Mouse (Mus musculus) embryonic facial prominence, embryonic 11.5 days (tissue): ENCODE measurements around the gene Nfyc. TPM values are rescaled to one million over a fixed set of nuclear protein-coding genes. Genes with fewer than 3 reads are reported as not detected.
A peak's percentile ranks its signal among the peaks of the same experiment; 100 is the strongest.

ENCODE experiments used
- ATAC-seq: fragments of 200-750 bp; cut with Nextera tagmentation; replicated peaks from 2 replicates; pipeline ENCODE4 v1.8.0; 2017; ENCODE audit warnings: low read depth; ENCODE audit not compliant: insufficient number of reproducible peaks, low FRiP score, low TSS enrichment
- DNase-seq: peaks from one replicate; pipeline ENCODE4 v3.0.0-alpha.2; 2015; ENCODE audit warnings: low spot score
- H3K27ac ChIP-seq: fragments of 300-500 bp; sonication (generic); replicated peaks from 2 replicates; pipeline ENCODE4 v1.5.1; 2014; ENCODE audit warnings: mild to moderate bottlenecking, low read depth, low read length, control low read depth
- H3K27me3 ChIP-seq: fragments of 300-500 bp; sonication (generic); 2 replicates; pipeline ENCODE4 v1.6.1; 2014; ENCODE audit warnings: mild to moderate bottlenecking, low read length, moderate library complexity, mixed read lengths; ENCODE audit not compliant: control insufficient read depth, insufficient read depth
- H3K36me3 ChIP-seq: fragments of 300-500 bp; sonication (generic); replicated peaks from 2 replicates; pipeline ENCODE4 v1.6.1; 2014; ENCODE audit warnings: low read depth, mild to moderate bottlenecking, low read length, moderate library complexity, mixed read lengths; ENCODE audit not compliant: control insufficient read depth, insufficient read depth
- H3K4me1 ChIP-seq: fragments of 300-500 bp; sonication (generic); 2 replicates; pipeline ENCODE4 v1.6.1; 2014; ENCODE audit warnings: low read length, mixed read lengths; ENCODE audit not compliant: control insufficient read depth, insufficient read depth
- H3K4me2 ChIP-seq: fragments of 300-500 bp; sonication (generic); 2 replicates; pipeline ENCODE4 v1.6.1; 2014; ENCODE audit warnings: low read depth, mild to moderate bottlenecking, control low read depth, low read length, moderate library complexity
- H3K4me3 ChIP-seq: fragments of 300-500 bp; sonication (generic); 2 replicates; pipeline ENCODE4 v1.5.1; 2014; ENCODE audit warnings: low read depth, low read length, control low read depth
- H3K9ac ChIP-seq: fragments of 300-500 bp; sonication (generic); replicated peaks from 2 replicates; pipeline ENCODE4 v1.6.1; 2014; ENCODE audit warnings: mild to moderate bottlenecking, control low read depth, low read length
- H3K9me3 ChIP-seq: fragments of 300-500 bp; sonication (generic); replicated peaks from 2 replicates; pipeline ENCODE4 v1.6.1; 2016; ENCODE audit warnings: mild to moderate bottlenecking, low read length, inconsistent platforms, mixed read lengths; ENCODE audit not compliant: control insufficient read depth
- WGBS: fragments of 180-500 bp; shearing (Covaris S2); extraction: QIAGEN DNeasy Blood & Tissue Kit; methylation state at CpG from one replicate; pipeline ENCODE4 v1.1.7; 2014; 5-methylcytosine and 5-hydroxymethylcytosine counted together
- polyA plus RNA-seq: library from polyadenylated mRNA; unstranded; fragments of >200 nt; fragmentation: Nextera tagmentation; extraction: Ambion mirVana; gene quantifications from 2 replicates; pipeline ENCODE4 v1.2.1, GENCODE M21; 2014

Nfyc gene
- polyA plus RNA-seq, 1 experiment from 2014 or later, result 137 TPM

DNA sequence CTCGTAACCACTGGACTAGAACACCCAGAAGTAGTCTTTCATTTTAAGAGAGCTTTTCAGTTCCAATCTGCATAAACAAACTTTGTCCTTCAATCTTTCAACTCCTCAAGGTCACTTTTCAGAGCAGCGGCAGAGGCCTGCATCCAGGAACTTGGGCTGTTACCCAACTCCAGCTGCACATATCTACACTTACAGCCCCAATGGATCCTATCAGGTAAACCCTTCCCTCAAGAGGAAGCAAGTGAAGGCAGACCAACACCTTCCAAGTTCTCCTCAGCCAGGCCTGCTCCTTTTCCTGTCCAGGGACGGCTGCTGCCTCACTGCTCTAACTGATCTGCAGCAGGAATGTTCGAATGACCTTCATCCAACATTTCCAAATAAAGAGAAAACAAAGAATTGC is 17.2 kb downstream of the Nfyc start:
- Histone ChIP-seq H3K27me3 (no peaks in the 10 kb centered on the region), H3K36me3 (no peaks in the 10 kb centered on the region), H3K27ac (no peak overlapping the region), H3K4me2 (peak overlapping the region; percentile 59), H3K4me1 (no peaks in the 10 kb centered on the region), H3K4me3 (peak overlapping the region; percentile 45), H3K9me3 (no peaks in the 10 kb centered on the region), H3K9ac (peak overlapping the region; percentile 63)
- ATAC-seq (no peak), DNase-seq (peak; percentile 18)
- WGBS, result 40% methylated on average over 4 of the region's 4 CpGs

DNA sequence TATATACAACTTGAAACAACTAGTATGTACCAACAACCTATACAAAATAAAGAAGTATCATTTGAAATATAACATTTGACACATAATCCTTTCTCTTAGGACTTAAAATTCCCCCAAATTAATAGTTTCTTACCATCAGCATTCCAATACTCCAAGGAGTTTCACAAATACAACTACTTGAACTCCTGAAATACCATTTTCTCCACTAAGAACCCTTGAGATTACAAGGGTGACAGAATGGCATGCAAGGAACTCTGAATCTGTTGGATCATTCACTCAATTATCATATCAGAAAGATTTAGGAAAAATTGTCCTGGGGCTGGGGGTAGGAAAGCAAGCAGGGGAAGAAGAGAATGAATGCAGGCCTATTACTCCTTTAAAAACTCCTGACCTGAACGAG is 17.6 kb downstream of the Nfyc start:
- H3K36me3 ChIP-seq, result no peaks in the 10 kb centered on the region
- ATAC-seq (no peak), DNase-seq (no peak)
- H3K4me2 ChIP-seq, result peak overlapping the region; percentile 59
- no peaks in the 10 kb centered on the region for H3K4me1 ChIP-seq
- H3K27ac ChIP-seq, result no peak overlapping the region
- peak overlapping the region; percentile 63 for H3K9ac ChIP-seq
- H3K27me3 ChIP-seq, result no peaks in the 10 kb centered on the region
- peak overlapping the region; percentile 45 for H3K4me3 ChIP-seq
- H3K9me3 ChIP-seq, result no peaks in the 10 kb centered on the region
- 13% methylated on average over 1 of the region's 1 CpGs for WGBS

DNA sequence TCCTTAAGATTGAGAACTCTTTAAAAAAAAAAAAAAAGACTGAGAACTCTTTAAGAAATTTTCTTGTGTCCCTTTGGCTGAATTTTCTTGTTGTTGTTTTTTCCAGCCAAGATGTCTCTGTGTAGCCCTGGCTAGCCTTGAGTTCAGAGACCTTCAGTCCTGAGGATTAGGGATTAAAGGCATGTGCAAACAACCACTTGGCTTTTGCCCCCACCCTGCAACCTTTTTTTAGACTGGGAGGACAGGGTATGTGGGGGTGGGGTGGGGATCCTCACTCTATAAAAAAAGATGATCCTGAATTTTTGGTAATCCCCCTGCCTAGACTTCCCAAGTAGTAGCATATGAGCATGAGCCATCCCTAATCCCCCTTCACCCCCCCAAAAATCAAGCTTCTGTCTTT is 25.6 kb downstream of the Nfyc start:
- DNase-seq (no peak), ATAC-seq (no peak)
- no peaks in the 10 kb centered on the region for H3K27me3 ChIP-seq
- no peak overlapping the region for H3K9ac ChIP-seq
- no peaks in the 10 kb centered on the region for H3K36me3 ChIP-seq
- H3K27ac ChIP-seq, result no peak overlapping the region
- no peak overlapping the region for H3K4me2 ChIP-seq
- no peaks in the 10 kb centered on the region for H3K4me1 ChIP-seq
- H3K4me3 ChIP-seq, result no peak overlapping the region
- H3K9me3 ChIP-seq, result no peaks in the 10 kb centered on the region

DNA sequence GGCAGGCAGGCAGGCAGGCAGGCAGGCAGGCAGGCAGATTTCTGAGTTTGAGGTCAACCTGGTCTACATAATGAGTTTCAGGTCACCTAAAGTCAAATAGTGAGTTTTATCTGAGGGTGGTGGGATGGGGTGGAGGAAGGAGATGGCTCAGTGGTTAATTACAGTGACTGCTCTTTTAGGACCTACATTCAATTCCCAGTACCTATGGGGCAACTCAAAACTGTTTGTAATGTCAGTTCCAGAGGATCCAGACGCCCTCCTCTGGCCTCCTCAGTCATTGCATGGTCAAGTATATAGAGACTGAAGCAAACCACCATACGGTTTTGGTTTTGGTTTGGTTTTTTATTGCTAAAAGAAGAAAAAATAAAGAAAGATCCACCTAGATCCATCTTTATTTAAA is 29.9 kb downstream of the Nfyc start:
- Histone ChIP-seq H3K4me1 (no peaks in the 10 kb centered on the region), H3K36me3 (no peaks in the 10 kb centered on the region), H3K27ac (no peak overlapping the region), H3K4me2 (no peak overlapping the region), H3K9me3 (no peaks in the 10 kb centered on the region), H3K9ac (no peak overlapping the region), H3K27me3 (no peaks in the 10 kb centered on the region), H3K4me3 (no peak overlapping the region)
- DNase-seq (peak; percentile 14), ATAC-seq (no peak)
- WGBS, result 32% methylated on average over 2 of the region's 2 CpGs

DNA sequence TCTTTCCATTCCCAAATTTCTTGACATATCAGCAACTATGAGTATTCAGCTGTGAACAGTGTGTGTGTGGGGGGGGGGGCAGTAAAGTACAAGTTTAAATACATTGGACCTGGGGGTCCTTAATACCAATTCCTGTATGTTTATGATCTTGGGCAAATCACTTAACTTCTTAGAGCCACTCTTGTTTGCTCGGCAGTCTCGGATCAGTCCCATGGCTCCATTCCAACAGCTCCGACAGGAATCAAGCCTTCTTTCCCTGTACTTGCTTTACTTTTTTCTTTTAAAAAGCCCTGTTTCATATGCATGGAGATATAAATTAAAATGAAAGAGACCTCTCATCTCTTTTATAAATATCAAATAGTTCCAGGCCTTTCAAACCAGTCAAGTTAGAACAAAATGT is 30.7 kb downstream of the Nfyc start:
- H3K9ac ChIP-seq, result no peak overlapping the region
- H3K4me2 ChIP-seq, result no peak overlapping the region
- DNase-seq, result no peak
- no peaks in the 10 kb centered on the region for H3K36me3 ChIP-seq
- no peak for ATAC-seq
- no peaks in the 10 kb centered on the region for H3K4me1 ChIP-seq
- WGBS, result 83% methylated on average over 3 of the region's 3 CpGs
- no peak overlapping the region for H3K27ac ChIP-seq
- H3K4me3 ChIP-seq, result no peak overlapping the region
- H3K27me3 ChIP-seq, result no peaks in the 10 kb centered on the region
- no peaks in the 10 kb centered on the region for H3K9me3 ChIP-seq

DNA sequence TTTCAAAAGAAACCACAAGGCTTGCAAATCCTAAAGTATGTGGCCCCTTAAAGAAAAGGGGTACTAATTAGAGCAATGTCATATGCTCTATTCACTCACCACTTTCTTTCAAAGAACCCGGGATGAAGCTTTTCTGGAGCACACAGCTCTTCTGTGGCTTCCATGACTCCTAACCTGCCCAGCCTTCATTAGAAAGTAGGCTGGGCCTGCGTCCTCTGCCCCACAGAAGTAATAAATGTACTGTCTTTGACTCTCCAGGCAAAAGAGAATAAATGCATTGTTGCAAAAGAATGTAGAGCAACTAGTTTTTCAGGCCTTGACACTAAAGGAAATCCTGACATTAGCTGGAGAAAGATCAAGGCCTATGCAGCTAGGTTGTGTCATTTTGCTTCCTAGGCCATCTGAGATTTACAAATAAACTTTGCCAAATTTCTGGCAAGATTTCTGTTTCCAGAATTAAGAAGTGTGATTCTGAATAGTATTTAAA is 31.6 kb downstream of the Nfyc start:
- DNase-seq, result peak; percentile 29
- Histone ChIP-seq H3K9me3 (no peaks in the 10 kb centered on the region), H3K4me1 (no peaks in the 10 kb centered on the region), H3K36me3 (no peaks in the 10 kb centered on the region), H3K27me3 (no peaks in the 10 kb centered on the region), H3K9ac (no peak overlapping the region), H3K4me3 (no peak overlapping the region), H3K27ac (no peak overlapping the region), H3K4me2 (no peak overlapping the region)
- no peak for ATAC-seq
- 60% methylated on average over 2 of the region's 2 CpGs for WGBS

DNA sequence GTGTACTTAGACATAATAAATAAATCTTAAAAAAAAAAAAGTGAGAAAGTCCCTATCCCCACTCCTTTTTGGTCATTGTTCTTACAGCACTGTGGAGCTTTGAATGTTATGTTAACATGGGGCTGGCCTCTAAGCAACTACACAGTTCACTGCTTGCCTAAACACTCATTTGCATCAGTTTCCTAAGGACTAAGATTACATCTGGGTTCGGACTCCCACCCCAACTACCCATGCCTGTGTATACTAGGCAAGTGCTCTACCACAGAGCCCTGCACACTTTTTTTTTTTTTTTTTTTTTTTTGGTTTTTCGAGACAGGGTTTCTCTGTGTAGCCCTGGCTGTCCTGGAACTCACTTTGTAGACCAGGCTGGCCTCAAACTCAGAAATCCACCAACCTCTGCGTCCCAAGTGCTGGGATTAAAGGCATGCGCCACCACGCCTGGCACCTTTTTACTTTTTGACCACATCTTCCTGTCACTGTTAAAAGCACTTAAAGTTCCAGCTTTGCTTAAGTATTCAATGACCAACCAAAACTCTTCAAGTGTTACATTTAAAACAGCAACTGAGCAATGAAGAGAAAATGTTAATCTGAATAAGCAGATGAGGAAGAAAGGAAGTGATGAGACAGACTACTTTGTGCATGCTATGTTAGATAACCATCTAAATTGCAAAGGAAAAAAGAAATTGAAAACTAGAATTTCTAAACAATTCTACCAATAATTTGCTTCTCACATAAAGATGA is 33.2 kb downstream of the Nfyc start:
- 94% methylated on average over 4 of the region's 5 CpGs for WGBS
- Histone ChIP-seq H3K4me1 (no peaks in the 10 kb centered on the region), H3K9me3 (no peaks in the 10 kb centered on the region), H3K9ac (no peak overlapping the region), H3K27me3 (no peaks in the 10 kb centered on the region), H3K36me3 (no peaks in the 10 kb centered on the region), H3K27ac (no peak overlapping the region), H3K4me3 (no peak overlapping the region), H3K4me2 (no peak overlapping the region)
- ATAC-seq, result no peak
- no peak for DNase-seq

DNA sequence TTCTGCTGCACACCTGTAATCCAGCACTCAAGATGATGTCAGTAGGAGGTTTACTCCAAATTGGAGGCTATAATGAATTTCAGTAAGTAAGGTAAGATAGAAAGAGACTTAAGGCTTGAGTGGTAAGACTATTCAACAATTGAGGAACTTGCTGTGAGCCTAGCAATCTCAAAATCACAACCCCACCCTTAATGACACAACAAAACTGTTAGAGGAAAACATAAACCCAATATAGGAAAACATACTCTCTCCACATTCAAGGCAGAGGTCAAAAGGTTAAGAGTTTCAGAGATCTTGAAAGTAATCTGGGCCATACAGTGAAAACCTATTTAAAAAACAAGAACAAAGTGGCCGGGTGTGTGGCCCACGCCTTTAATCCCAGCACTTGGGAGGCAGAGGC is 34.7 kb downstream of the Nfyc start:
- no peak for DNase-seq
- Histone ChIP-seq H3K9ac (no peak overlapping the region), H3K36me3 (no peaks in the 10 kb centered on the region), H3K4me3 (no peak overlapping the region), H3K9me3 (no peaks in the 10 kb centered on the region), H3K27me3 (no peaks in the 10 kb centered on the region), H3K27ac (no peak overlapping the region), H3K4me1 (no peaks in the 10 kb centered on the region), H3K4me2 (no peak overlapping the region)
- ATAC-seq, result no peak
- WGBS, result 85% methylated on average over 2 of the region's 2 CpGs
